Mouse (Mus musculus) erythroblast, embryonic 14.5 days (primary cell): ENCODE results near the gene Cbx4.

ENCODE experiments used
- GATA1 ChIP-seq: IDR thresholded peaks from 2 replicates; pipeline ENCODE4 v1.6.1; 2012; ENCODE audit warnings: low read length, inconsistent platforms, mixed read lengths
- TAL1 ChIP-seq: IDR thresholded peaks from 3 replicates; pipeline ENCODE4 v1.6.1; 2012; ENCODE audit warnings: low read length, inconsistent platforms, mixed read lengths

- TF ChIP-seq GATA1 (no peak), TAL1 (no peak)
These were observed 46.1 kb downstream of the Cbx4 start for GRCm38 (mm10) chr11:119039732-119040512.
